Mouse (Mus musculus): Measurements from ENCODE around the gene Gng10. TPM values are rescaled to one million over a fixed set of nuclear protein-coding genes. Genes with fewer than 3 reads are reported as not detected.
A peak's percentile ranks its signal among the peaks of the same experiment; 100 is the strongest.

Gene Gng10
- total and polyA plus RNA-seq, 3 experiments = 55.6 to 189 (median 78.6) TPM

- Histone ChIP-seq H3K9me3 (replicated peaks; ENCODE audit: low read length) (no peaks in the 10 kb centered on the region), H3K4me2 (ENCODE audit: insufficient read depth, low read depth, poor library complexity, severe bottlenecking) (no peak overlapping the region), H3K36me3 (replicated peaks in 1 of 2; ENCODE audit: control insufficient read depth in 1 of 2, insufficient read depth in 1 of 2, low read length in 1 of 2) (no peaks in the 10 kb centered on the region), H3K79me2 (replicated peaks; ENCODE audit: control insufficient read depth, extremely low read depth, insufficient read depth, poor library complexity, severe bottlenecking) (no peaks in the 10 kb centered on the region), H3K4me1 (ENCODE audit: control insufficient read depth in 1 of 2, insufficient read depth in 2 of 2) (no peaks in the 10 kb centered on the region), H3K9ac (ENCODE audit: insufficient read depth, low read depth) (no peak overlapping the region), H3K4me3 (replicated peaks in 1 of 3; ENCODE audit: low read depth in 2 of 3, low read length in 2 of 3, poor library complexity in 1 of 3) (no peak overlapping the region), H3K27ac (ENCODE audit: insufficient read depth, low read depth) (no peak overlapping the region), H3K27me3 (replicated peaks) (no peaks in the 10 kb centered on the region)
- in situ Hi-C loops (cut with MboI; ENCODE audit: low pct_ligation_motif_present, low pct_unique_long_range_greater_than_20kb, low sequenced_read_pairs) = no loop called here
- DNase-seq (ENCODE audit: extremely low read depth) = no peak
- TF ChIP-seq CHD2 (IDR thresholded peaks at IDR 0.05; ENCODE audit: low read length) (no peak), ZNF384 (IDR thresholded peaks at IDR 0.05; ENCODE audit: low read depth, low read length) (peak; percentile 56)
- dilution Hi-C loops (cut with MboI; ENCODE audit: extremely low pct_ligation_motif_present, extremely low pct_unique_long_range_greater_than_20kb, low sequenced_read_pairs) = no loop called here
These were observed 48.5 kb downstream of the Gng10 start for GRCm38 (mm10) chr4:59083430-59083829.

- Histone ChIP-seq H3K27me3 (replicated peaks) (no peaks in the 10 kb centered on the region), H3K4me2 (ENCODE audit: insufficient read depth, low read depth, poor library complexity, severe bottlenecking) (no peak overlapping the region), H3K4me1 (ENCODE audit: control insufficient read depth in 1 of 2, insufficient read depth in 2 of 2) (no peaks in the 10 kb centered on the region), H3K36me3 (replicated peaks in 1 of 2; ENCODE audit: control insufficient read depth in 1 of 2, insufficient read depth in 1 of 2, low read length in 1 of 2) (no peaks in the 10 kb centered on the region), H3K4me3 (replicated peaks in 1 of 3; ENCODE audit: low read depth in 2 of 3, low read length in 2 of 3, poor library complexity in 1 of 3) (no peak overlapping the region), H3K9ac (ENCODE audit: insufficient read depth, low read depth) (no peak overlapping the region), H3K79me2 (replicated peaks; ENCODE audit: control insufficient read depth, extremely low read depth, insufficient read depth, poor library complexity, severe bottlenecking) (no peaks in the 10 kb centered on the region), H3K27ac (ENCODE audit: insufficient read depth, low read depth) (no peak overlapping the region), H3K9me3 (replicated peaks; ENCODE audit: low read length) (no peaks in the 10 kb centered on the region)
- dilution Hi-C loops (cut with MboI; ENCODE audit: extremely low pct_ligation_motif_present, extremely low pct_unique_long_range_greater_than_20kb, low sequenced_read_pairs) = no loop called here
- in situ Hi-C loops (cut with MboI; ENCODE audit: low pct_ligation_motif_present, low pct_unique_long_range_greater_than_20kb, low sequenced_read_pairs) = no loop called here
- DNase-seq (ENCODE audit: extremely low read depth) = no peak
- TF ChIP-seq MYC (IDR thresholded peaks at IDR 0.05; ENCODE audit: low read depth, low read length) = no peak
- no peak for TF ChIP-seq JUND (conservative IDR thresholded peaks at IDR 0.05; ENCODE audit: low read depth, low read length)
- TF ChIP-seq MXI1 (IDR thresholded peaks at IDR 0.05; ENCODE audit: low read depth, low read length) = no peak
- no peak for TF ChIP-seq TCF12 (IDR thresholded peaks at IDR 0.05; ENCODE audit: low read depth, low read length)
These were observed 54.5 kb downstream of the Gng10 start for GRCm38 (mm10) chr4:59089391-59089790.

Other genes starting within 250 kb of the Gng10 start
- gene Olfr267, start 247.4 kb upstream of the Gng10 start, total RNA-seq (2012; rRNA removed) = 0.04 TPM in 1 of 2 replicates, not detected in the other
- gene Olfr267, start 247.4 kb upstream of the Gng10 start, total RNA-seq (2014; rRNA removed) = 0.08 TPM in 1 of 2 replicates, not detected in the other
- gene Olfr267, start 247.4 kb upstream of the Gng10 start, polyA plus RNA-seq (2012; ENCODE audit: insufficient read length, low read depth) = 0.14 and 0.24 TPM in 2 replicates
- gene Ecpas, start 122.3 kb upstream of the Gng10 start, total RNA-seq (2012; rRNA removed) = 44.2 and 45.2 TPM in 2 replicates
- gene Ecpas, start 122.3 kb upstream of the Gng10 start, total RNA-seq (2014; rRNA removed) = 44.2 and 47.5 TPM in 2 replicates
- gene Ecpas, start 122.3 kb upstream of the Gng10 start, polyA plus RNA-seq (2012; ENCODE audit: insufficient read length, low read depth) = 66.5 and 67.4 TPM in 2 replicates
- not detected in 2 replicates for gene Zkscan16, start 91.5 kb upstream of the Gng10 start, total RNA-seq (2012; rRNA removed)
- gene Zkscan16, start 91.5 kb upstream of the Gng10 start, total RNA-seq (2014; rRNA removed) = not detected in 2 replicates
- gene Zkscan16, start 91.5 kb upstream of the Gng10 start, polyA plus RNA-seq (2012; ENCODE audit: insufficient read length, low read depth) = not detected in 2 replicates
- gene Ptgr1, start 48.0 kb upstream of the Gng10 start, total RNA-seq (2012; rRNA removed) = 6.2 and 7.2 TPM in 2 replicates
- gene Ptgr1, start 48.0 kb upstream of the Gng10 start, total RNA-seq (2014; rRNA removed) = 2.4 and 2.9 TPM in 2 replicates
- 4.0 and 4.2 TPM in 2 replicates for gene Ptgr1, start 48.0 kb upstream of the Gng10 start, polyA plus RNA-seq (2012; ENCODE audit: insufficient read length, low read depth)
- gene Dnajc25, start 40.0 kb upstream of the Gng10 start, total RNA-seq (2012; rRNA removed) = 2.7 and 3.7 TPM in 2 replicates
- 3.8 and 4.7 TPM in 2 replicates for gene Dnajc25, start 40.0 kb upstream of the Gng10 start, total RNA-seq (2014; rRNA removed)
- 7.0 and 7.6 TPM in 2 replicates for gene Dnajc25, start 40.0 kb upstream of the Gng10 start, polyA plus RNA-seq (2012; ENCODE audit: insufficient read length, low read depth)
- 0.13 TPM in 1 of 2 replicates, not detected in the other for gene Gm20503, start 31.9 kb upstream of the Gng10 start, total RNA-seq (2012; rRNA removed)
- not detected in 2 replicates for gene Gm20503, start 31.9 kb upstream of the Gng10 start, total RNA-seq (2014; rRNA removed)
- 0.70 TPM in 1 of 2 replicates, not detected in the other for gene Gm20503, start 31.9 kb upstream of the Gng10 start, polyA plus RNA-seq (2012; ENCODE audit: insufficient read length, low read depth)
- not detected in 2 replicates for gene AI481877, start 103.9 kb downstream of the Gng10 start, total RNA-seq (2012; rRNA removed)
- not detected in 2 replicates for gene AI481877, start 103.9 kb downstream of the Gng10 start, total RNA-seq (2014; rRNA removed)
- not detected in 2 replicates for gene AI481877, start 103.9 kb downstream of the Gng10 start, polyA plus RNA-seq (2012; ENCODE audit: insufficient read length, low read depth)
- 28.7 and 33.8 TPM in 2 replicates for gene Ugcg, start 154.2 kb downstream of the Gng10 start, total RNA-seq (2012; rRNA removed)
- 68.7 and 69.5 TPM in 2 replicates for gene Ugcg, start 154.2 kb downstream of the Gng10 start, total RNA-seq (2014; rRNA removed)
- 24.2 and 25.8 TPM in 2 replicates for gene Ugcg, start 154.2 kb downstream of the Gng10 start, polyA plus RNA-seq (2012; ENCODE audit: insufficient read length, low read depth)